Comparison of ENCODE assay signal across 9 mouse cellular contexts in the genomic region with DNA sequence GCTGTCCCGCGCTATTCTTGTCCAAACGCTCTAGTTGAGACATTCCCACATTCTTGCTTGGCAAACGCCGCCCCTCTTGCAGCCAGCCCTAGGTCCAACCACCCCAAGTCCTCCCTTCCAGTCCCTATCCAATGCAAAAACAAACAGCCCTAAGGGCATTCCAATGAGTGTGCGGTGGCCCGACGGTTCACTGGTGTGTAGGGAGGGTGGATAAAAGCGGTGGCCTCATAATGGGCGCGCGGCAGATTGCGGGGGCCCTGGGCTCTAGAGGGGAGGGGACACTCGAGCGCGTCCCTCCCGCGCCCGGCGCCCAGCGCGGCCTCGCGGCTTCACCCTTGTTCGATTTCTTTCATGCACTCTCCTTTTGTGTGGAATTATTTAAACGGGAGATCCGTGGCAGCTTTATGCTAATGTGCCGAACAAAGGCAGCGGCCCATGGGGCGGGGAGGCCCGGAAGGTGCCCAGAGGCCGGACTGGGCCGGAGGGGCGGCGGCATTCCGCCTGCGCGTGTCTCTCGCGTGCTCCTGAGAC. TPM values are rescaled to one million over a fixed set of nuclear protein-coding genes. Genes with fewer than 3 reads are reported as not detected.
DNase-seq lines count a peak whose midpoint lies in the region; ATAC-seq lines count a peak whose summit lies in the region.
"Had no signal": no experiment of that assay in that cellular context is flagged by ENCODE, and none has a peak within 500 bp of the region (broad histone marks: within the 10 kb centered on the region; RNA-seq: fewer than 3 reads in every experiment).

No protein-coding gene starts in this region.

- no peaks in the 10 kb centered on the region for H3K36me3 ChIP-seq in lung, embryonic 16.5 days (ENCODE audit: control insufficient read depth, insufficient read depth, low read length)
- H3K36me3 ChIP-seq in embryonic facial prominence, embryonic 15.5 days = no peaks in the 10 kb centered on the region
- no peaks in the 10 kb centered on the region for H3K36me3 ChIP-seq in intestine, embryonic 16.5 days (ENCODE audit: control insufficient read depth, insufficient read depth, low read length)
- no peaks in the 10 kb centered on the region for H3K36me3 ChIP-seq in neural tube, embryonic 13.5 days

- DNase-seq in lung, postnatal 4 days = no peak
- DNase-seq in adrenal gland, postnatal 36 days = no peak
- DNase-seq in thymus, postnatal 0 days (ENCODE audit: low spot score) = no peak
- no peak for DNase-seq in frontal cortex, adult 2 months (ENCODE audit: extremely low spot score in 1 of 2, low spot score in 1 of 2)

- no peak overlapping the region for H3K9ac ChIP-seq in lung, embryonic 16.5 days (ENCODE audit: low read length)
- no peak overlapping the region for H3K9ac ChIP-seq in embryonic facial prominence, embryonic 15.5 days
- no peak overlapping the region for H3K9ac ChIP-seq in intestine, embryonic 16.5 days (ENCODE audit: low read depth, low read length)
- H3K9ac ChIP-seq in neural tube, embryonic 13.5 days = peak overlapping the region; percentile 60

- no peak overlapping the region for H3K27ac ChIP-seq in lung, embryonic 16.5 days (ENCODE audit: low read length)
- H3K27ac ChIP-seq in embryonic facial prominence, embryonic 15.5 days (replicated peaks) = no peak overlapping the region
- no peak overlapping the region for H3K27ac ChIP-seq in intestine, embryonic 16.5 days (ENCODE audit: low read length)
- peak overlapping the region; percentile 68 for H3K27ac ChIP-seq in neural tube, embryonic 13.5 days (replicated peaks)

- no peak for ATAC-seq in lung, embryonic 16.5 days (ENCODE audit: low read depth)
- no peak for ATAC-seq in embryonic facial prominence, embryonic 15.5 days (ENCODE audit: insufficient number of reproducible peaks, low FRiP score, low TSS enrichment, low read depth)
- no peak for ATAC-seq in intestine, embryonic 16.5 days
- peak; percentile 13; the same call in 1 of the 2 replicates for ATAC-seq in neural tube, embryonic 13.5 days (ENCODE audit: low read depth)

- peaks cover 34% of the 10 kb centered on the region for H3K4me1 ChIP-seq in lung, embryonic 16.5 days (replicated peaks; ENCODE audit: control insufficient read depth, insufficient read depth, low read length)
- peaks cover 36% of the 10 kb centered on the region for H3K4me1 ChIP-seq in embryonic facial prominence, embryonic 15.5 days
- peaks cover 29% of the 10 kb centered on the region for H3K4me1 ChIP-seq in intestine, embryonic 16.5 days (ENCODE audit: control insufficient read depth, insufficient read depth, low read length)
- peaks cover 70% of the 10 kb centered on the region for H3K4me1 ChIP-seq in neural tube, embryonic 13.5 days (replicated peaks)

- peaks cover 82% of the 10 kb centered on the region for H3K27me3 ChIP-seq in lung, embryonic 16.5 days (ENCODE audit: control insufficient read depth, insufficient read depth, low read depth, low read length)
- peaks cover 79% of the 10 kb centered on the region for H3K27me3 ChIP-seq in embryonic facial prominence, embryonic 15.5 days
- peaks cover 63% of the 10 kb centered on the region for H3K27me3 ChIP-seq in intestine, embryonic 16.5 days (replicated peaks; ENCODE audit: control insufficient read depth, insufficient read depth, low read length)
- peaks cover 63% of the 10 kb centered on the region for H3K27me3 ChIP-seq in neural tube, embryonic 13.5 days

- no peaks in the 10 kb centered on the region for H3K9me3 ChIP-seq in lung, embryonic 16.5 days (ENCODE audit: control insufficient read depth, low read length)
- no peaks in the 10 kb centered on the region for H3K9me3 ChIP-seq in embryonic facial prominence, embryonic 15.5 days (replicated peaks)
- no peaks in the 10 kb centered on the region for H3K9me3 ChIP-seq in intestine, embryonic 16.5 days (ENCODE audit: control insufficient read depth, low read length)
- H3K9me3 ChIP-seq in neural tube, embryonic 13.5 days = no peaks in the 10 kb centered on the region

- peak overlapping the region; percentile 28 for H3K4me3 ChIP-seq in lung, embryonic 16.5 days (ENCODE audit: low read length)
- peak overlapping the region; percentile 33 for H3K4me3 ChIP-seq in embryonic facial prominence, embryonic 15.5 days (replicated peaks)
- H3K4me3 ChIP-seq in intestine, embryonic 16.5 days (ENCODE audit: low read length) = peak overlapping the region; percentile 35
- peak overlapping the region; percentile 26 for H3K4me3 ChIP-seq in neural tube, embryonic 13.5 days

- peak overlapping the region; percentile 45 for H3K4me2 ChIP-seq in lung, embryonic 16.5 days (ENCODE audit: low read depth, low read length)
- peak overlapping the region; percentile 47 for H3K4me2 ChIP-seq in embryonic facial prominence, embryonic 15.5 days (replicated peaks)
- H3K4me2 ChIP-seq in intestine, embryonic 16.5 days (ENCODE audit: low read depth, low read length) = peak overlapping the region; percentile 39; the same call in 1 of the 2 replicates
- H3K4me2 ChIP-seq in neural tube, embryonic 13.5 days = peak overlapping the region; percentile 53

- under 1% methylated on average over 40 of the region's 40 CpGs for WGBS in lung, embryonic 16.5 days
- WGBS in embryonic facial prominence, embryonic 15.5 days = 3% methylated on average over 40 of the region's 40 CpGs
- WGBS in intestine, embryonic 16.5 days = under 1% methylated on average over 40 of the region's 40 CpGs
- WGBS in neural tube, embryonic 13.5 days = under 1% methylated on average over 40 of the region's 40 CpGs

RNA-seq across cellular contexts. Expression of a gene that starts 3.5 kb away (rescaled TPM):
- polyA plus RNA-seq in lung, embryonic 16.5 days (2015; fragmentation: Nextera tagmentation; extraction: Ambion mirVana) = 0.06 TPM in 1 of 2 replicates, not detected in the other
- polyA plus RNA-seq in embryonic facial prominence, embryonic 15.5 days (2015; fragmentation: Nextera tagmentation; extraction: Ambion mirVana) = 1.4 and 1.7 TPM in 2 replicates
- 0.35 and 0.54 TPM in 2 replicates for polyA plus RNA-seq in intestine, embryonic 16.5 days (2015; fragmentation: Nextera tagmentation; extraction: Ambion mirVana)
- polyA plus RNA-seq in neural tube, embryonic 13.5 days (2015; fragmentation: Nextera tagmentation; extraction: Ambion mirVana) = 2.2 and 2.6 TPM in 2 replicates
- total RNA-seq in adrenal gland, postnatal 36 days (2021) = 1 to 10 TPM; 2.9 to 6.4 TPM
- polyA plus RNA-seq in thymus, postnatal 0 days (2015; fragmentation: Nextera tagmentation; extraction: Ambion mirVana) = 0.56 and 0.66 TPM in 2 replicates
- polyA plus RNA-seq in frontal cortex, adult 2 months (2012; rRNA removed) = 6.4 and 8.0 TPM in 2 replicates
- polyA plus RNA-seq: liver, embryonic 16.5 days had no signal
